Mouse (Mus musculus) splenic B cell, adult 2 months (primary cell): ENCODE measurements at regions not wholly inside any gene's neighbourhood (a gene's known extent, or its start where the extent isn't known, plus 50 kb on each side); places are given as distances from the start of the nearest gene placed in this dataset.

Experiments used
- DNase-seq: peaks from one replicate; pipeline ENCODE4 v3.0.0-alpha.2; 2011; ENCODE audit warnings: low read depth, low spot score
- H3K27me3 ChIP-seq: 2 replicates; pipeline ENCODE4 v1.6.1; 2012; ENCODE audit warnings: mild to moderate bottlenecking, low read length, moderate library complexity, mixed read lengths; ENCODE audit not compliant: control insufficient read depth, poor library complexity, insufficient read depth, severe bottlenecking
- H3K36me3 ChIP-seq: 2 replicates; pipeline ENCODE4 v1.6.1; 2012; ENCODE audit warnings: mild to moderate bottlenecking, low read length, moderate library complexity, mixed read lengths; ENCODE audit not compliant: control insufficient read depth, poor library complexity, insufficient read depth, severe bottlenecking

GRCm38 (mm10) chr4:93444666-93445065 lies 109.4 kb upstream of the Tusc1 start:
- DNase-seq, result no peak
- H3K36me3 ChIP-seq, result no peaks in the 10 kb centered on the region
- H3K27me3 ChIP-seq, result no peaks in the 10 kb centered on the region; the same call in 1 of the 2 replicates

GRCm38 (mm10) chr4:93438587-93439336 lies 103.5 kb upstream of the Tusc1 start:
- no peak for DNase-seq
- Histone ChIP-seq H3K36me3 (no peaks in the 10 kb centered on the region), H3K27me3 (no peaks in the 10 kb centered on the region)

GRCm38 (mm10) chr4:93437386-93438130 lies 102.2 kb upstream of the Tusc1 start:
- H3K27me3 ChIP-seq, result no peaks in the 10 kb centered on the region
- DNase-seq, result no peak
- no peaks in the 10 kb centered on the region for H3K36me3 ChIP-seq

- Histone ChIP-seq H3K36me3 (no peaks in the 10 kb centered on the region), H3K27me3 (no peaks in the 10 kb centered on the region)
- no peak for DNase-seq
These were observed 77.4 kb upstream of the Tusc1 start for GRCm38 (mm10) chr4:93412695-93413094.

- DNase-seq, result no peak
- H3K36me3 ChIP-seq, result no peaks in the 10 kb centered on the region
- H3K27me3 ChIP-seq, result no peaks in the 10 kb centered on the region
These were observed 71.6 kb upstream of the Tusc1 start for GRCm38 (mm10) chr4:93406876-93407275.

GRCm38 (mm10) chr4:93400579-93400978 lies 65.3 kb upstream of the Tusc1 start:
- H3K27me3 ChIP-seq, result no peaks in the 10 kb centered on the region
- H3K36me3 ChIP-seq, result no peaks in the 10 kb centered on the region
- DNase-seq, result no peak
